Comparison of ENCODE assay signal across 41 mouse cellular contexts in genomic region chr2:112503978-112504377, GRCm38 (mm10). TPM values are rescaled to one million over a fixed set of nuclear protein-coding genes. Genes with fewer than 3 reads are reported as not detected.
"Had no signal": no experiment of that assay in that cellular context is flagged by ENCODE, and none has a peak within 500 bp of the region (broad histone marks: within the 10 kb centered on the region; RNA-seq: fewer than 3 reads in every experiment).

No protein-coding gene starts in this region.

- H3K36me3 ChIP-seq: heart, embryonic 10.5 days; heart, embryonic 12.5 days; heart, embryonic 13.5 days; heart, embryonic 15.5 days; hindbrain, embryonic 10.5 days; hindbrain, embryonic 12.5 days; hindbrain, embryonic 13.5 days; hindbrain, embryonic 15.5 days; intestine, embryonic 15.5 days; kidney, embryonic 15.5 days had no signal

- H3K4me1 ChIP-seq: hindbrain, embryonic 12.5 days; intestine, embryonic 15.5 days; kidney, embryonic 15.5 days had no signal

- H3K27me3 ChIP-seq: heart, embryonic 12.5 days; heart, embryonic 13.5 days; heart, embryonic 15.5 days; hindbrain, embryonic 12.5 days; hindbrain, embryonic 13.5 days; hindbrain, embryonic 15.5 days; intestine, embryonic 15.5 days; kidney, embryonic 15.5 days had no signal

- DNase-seq: heart, postnatal 10 days; heart, postnatal 14 days; heart, postnatal 36 days; heart, postnatal 4 days; kidney, adult 11 months; kidney, adult 18-20 months; kidney, adult 2 months; kidney, adult 8-10 months; kidney, adult 9 months; kidney, postnatal 10 days; kidney, postnatal 14 days; kidney, postnatal 36 days; kidney, postnatal 4 days; layer of hippocampus, adult 9-11 months; layer of hippocampus, postnatal 36 days had no signal

- H3K4me3 ChIP-seq: heart, embryonic 10.5 days; heart, embryonic 12.5 days; heart, embryonic 13.5 days; heart, embryonic 15.5 days; hindbrain, embryonic 10.5 days; hindbrain, embryonic 12.5 days; hindbrain, embryonic 13.5 days; hindbrain, embryonic 15.5 days; intestine, embryonic 15.5 days; kidney, embryonic 15.5 days; layer of hippocampus, adult 2 months had no signal

- ATAC-seq: hindbrain, embryonic 16.5 days; hindbrain, postnatal 0 days; inflammation-experienced regulatory T-cells, adult 6 months; intestine, embryonic 15.5 days; intestine, embryonic 16.5 days; intestine, postnatal 0 days had no signal

- H3K9ac ChIP-seq: heart, embryonic 12.5 days; heart, embryonic 13.5 days; heart, embryonic 15.5 days; hindbrain, embryonic 12.5 days; hindbrain, embryonic 13.5 days; hindbrain, embryonic 14.5 days; hindbrain, embryonic 15.5 days; intestine, embryonic 15.5 days; kidney, embryonic 15.5 days had no signal

- H3K4me2 ChIP-seq: heart, embryonic 11.5 days; heart, embryonic 12.5 days; heart, embryonic 13.5 days; heart, embryonic 15.5 days; hindbrain, embryonic 12.5 days; hindbrain, embryonic 13.5 days; hindbrain, embryonic 14.5 days; hindbrain, embryonic 15.5 days; intestine, embryonic 15.5 days; kidney, embryonic 15.5 days had no signal

- H3K27ac ChIP-seq: heart, embryonic 10.5 days; heart, embryonic 13.5 days; heart, embryonic 15.5 days; hindbrain, embryonic 10.5 days; hindbrain, embryonic 12.5 days; hindbrain, embryonic 13.5 days; hindbrain, embryonic 14.5 days; hindbrain, embryonic 15.5 days; hindbrain, postnatal 0 days; intestine, embryonic 15.5 days; kidney, embryonic 15.5 days; kidney, postnatal 0 days; layer of hippocampus, adult 2 months had no signal

- H3K9me3 ChIP-seq: heart, embryonic 10.5 days; heart, embryonic 12.5 days; heart, embryonic 13.5 days; heart, embryonic 15.5 days; hindbrain, embryonic 10.5 days; hindbrain, embryonic 12.5 days; hindbrain, embryonic 13.5 days; hindbrain, embryonic 15.5 days; intestine, embryonic 15.5 days; kidney, embryonic 15.5 days had no signal

RNA-seq across cellular contexts. Expression of gene Chrm5, which starts 23.4 kb away (rescaled TPM):
- total RNA-seq: heart, postnatal 10 days; heart, postnatal 14 days; heart, postnatal 25 days; heart, postnatal 36 days; heart, postnatal 4 days; hematopoietic stem cell, adult 5-6 weeks had no signal
- polyA plus RNA-seq: heart, embryonic 10.5 days; heart, embryonic 11.5 days; heart, embryonic 12.5 days; heart, embryonic 13.5 days; heart, embryonic 14.5 days; heart, embryonic 15.5 days; heart, embryonic 16.5 days; heart, postnatal 0 days; hindbrain, embryonic 10.5 days; inflammation-experienced regulatory T-cells, adult 6 months; intestine, embryonic 14.5 days; intestine, embryonic 16.5 days; intestine, postnatal 0 days; kidney, adult 2 months; kidney, postnatal 0 days; large intestine, adult 2 months had no signal
